Mouse (Mus musculus) midbrain, embryonic 11.5 days (tissue): ENCODE measurements at regions not wholly inside any gene's neighbourhood (a gene's known extent, or its start where the extent isn't known, plus 50 kb on each side); places are given as distances from the start of the nearest gene placed in this dataset.

Experiments used
- ATAC-seq: fragments of 200-750 bp; cut with Nextera tagmentation; 2 replicates; pipeline ENCODE4 v1.8.0; 2017; ENCODE audit warnings: moderate TSS enrichment, moderate library complexity; ENCODE audit not compliant: low FRiP score
- DNase-seq: peaks from one replicate; pipeline ENCODE4 v3.0.0; 2015; ENCODE audit warnings: low spot score; ENCODE audit errors: missing footprints
- H3K27ac ChIP-seq: fragments of 300-500 bp; sonication (generic); 2 replicates; pipeline ENCODE4 v1.5.1; 2014; ENCODE audit warnings: low read depth, low read length
- H3K27me3 ChIP-seq: fragments of 300-500 bp; sonication (generic); 2 replicates; pipeline ENCODE4 v1.6.1; 2014; ENCODE audit warnings: mild to moderate bottlenecking, low read length, moderate library complexity, mixed read lengths; ENCODE audit not compliant: control insufficient read depth, insufficient read depth
- H3K36me3 ChIP-seq: fragments of 300-500 bp; sonication (generic); 2 replicates; pipeline ENCODE4 v1.6.1; 2014; ENCODE audit warnings: mild to moderate bottlenecking, low read length, moderate library complexity, mixed read lengths; ENCODE audit not compliant: control insufficient read depth, insufficient read depth
- H3K4me1 ChIP-seq: fragments of 300-500 bp; sonication (generic); 2 replicates; pipeline ENCODE4 v1.6.1; 2014; ENCODE audit warnings: low read length; ENCODE audit not compliant: control insufficient read depth, insufficient read depth
- H3K4me2 ChIP-seq: fragments of 300-500 bp; sonication (generic); 2 replicates; pipeline ENCODE4 v1.6.1; 2014; ENCODE audit warnings: mild to moderate bottlenecking, moderate library complexity
- H3K4me3 ChIP-seq: fragments of 300-500 bp; sonication (generic); 2 replicates; pipeline ENCODE4 v1.5.1; 2014; ENCODE audit warnings: low read depth, low read length
- H3K9ac ChIP-seq: fragments of 300-500 bp; sonication (generic); 2 replicates; pipeline ENCODE4 v1.6.1; 2014; ENCODE audit warnings: low read length
- H3K9me3 ChIP-seq: fragments of 300-500 bp; sonication (generic); 2 replicates; pipeline ENCODE4 v1.6.1; 2016; ENCODE audit warnings: low read length; ENCODE audit not compliant: control insufficient read depth
- WGBS: fragments of 180-500 bp; shearing (Covaris S2); extraction: QIAGEN DNeasy Blood & Tissue Kit; methylation state at CpG from one replicate; pipeline ENCODE4 v1.1.7; 2014; 5-methylcytosine and 5-hydroxymethylcytosine counted together

- no peak overlapping the region for H3K4me3 ChIP-seq
- 26% methylated on average over 1 of the region's 1 CpGs for WGBS
- H3K4me1 ChIP-seq = no peaks in the 10 kb centered on the region
- DNase-seq (no peak), ATAC-seq (no peak)
- H3K4me2 ChIP-seq = no peak overlapping the region
- no peaks in the 10 kb centered on the region for H3K27me3 ChIP-seq
- H3K27ac ChIP-seq = no peak overlapping the region
- no peaks in the 10 kb centered on the region for H3K9me3 ChIP-seq
- no peaks in the 10 kb centered on the region for H3K36me3 ChIP-seq
- no peak overlapping the region for H3K9ac ChIP-seq
These were observed 105.6 kb upstream of the Npy start for GRCm38 (mm10) chr6:49716945-49717344.

GRCm38 (mm10) chr6:49733191-49733590 lies 89.3 kb upstream of the Npy start:
- Histone ChIP-seq H3K27ac (no peak overlapping the region), H3K9ac (no peak overlapping the region), H3K36me3 (no peaks in the 10 kb centered on the region), H3K4me1 (no peaks in the 10 kb centered on the region), H3K27me3 (no peaks in the 10 kb centered on the region), H3K4me2 (no peak overlapping the region), H3K9me3 (no peaks in the 10 kb centered on the region), H3K4me3 (no peak overlapping the region)
- ATAC-seq (no peak), DNase-seq (no peak)
- WGBS = 87% methylated on average over 5 of the region's 5 CpGs

GRCm38 (mm10) chr6:49743157-49743556 lies 79.4 kb upstream of the Npy start:
- WGBS = 81% methylated on average over 3 of the region's 3 CpGs
- Histone ChIP-seq H3K9ac (no peak overlapping the region), H3K4me2 (no peak overlapping the region), H3K4me1 (no peaks in the 10 kb centered on the region), H3K27ac (no peak overlapping the region), H3K4me3 (no peak overlapping the region), H3K9me3 (no peaks in the 10 kb centered on the region), H3K36me3 (no peaks in the 10 kb centered on the region), H3K27me3 (no peaks in the 10 kb centered on the region)
- no peak for DNase-seq
- no peak for ATAC-seq

GRCm38 (mm10) chr6:49745301-49745700 lies 77.2 kb upstream of the Npy start:
- DNase-seq (no peak), ATAC-seq (no peak)
- H3K27ac ChIP-seq = no peak overlapping the region
- no peak overlapping the region for H3K4me2 ChIP-seq
- H3K4me1 ChIP-seq = no peaks in the 10 kb centered on the region
- H3K9ac ChIP-seq = no peak overlapping the region
- no peaks in the 10 kb centered on the region for H3K9me3 ChIP-seq
- H3K36me3 ChIP-seq = no peaks in the 10 kb centered on the region
- WGBS = 78% methylated on average over 4 of the region's 4 CpGs
- no peak overlapping the region for H3K4me3 ChIP-seq
- H3K27me3 ChIP-seq = no peaks in the 10 kb centered on the region

GRCm38 (mm10) chr6:49750544-49750943 lies 72.0 kb upstream of the Npy start:
- H3K27me3 ChIP-seq = no peaks in the 10 kb centered on the region
- ATAC-seq (no peak), DNase-seq (no peak)
- no peak overlapping the region for H3K27ac ChIP-seq
- H3K4me2 ChIP-seq = no peak overlapping the region
- no peaks in the 10 kb centered on the region for H3K36me3 ChIP-seq
- H3K9me3 ChIP-seq = no peaks in the 10 kb centered on the region
- 70% methylated on average over 2 of the region's 2 CpGs for WGBS
- H3K9ac ChIP-seq = no peak overlapping the region
- no peaks in the 10 kb centered on the region for H3K4me1 ChIP-seq
- H3K4me3 ChIP-seq = no peak overlapping the region

GRCm38 (mm10) chr6:49759614-49760013 lies 62.9 kb upstream of the Npy start:
- Histone ChIP-seq H3K27me3 (no peaks in the 10 kb centered on the region), H3K4me1 (no peaks in the 10 kb centered on the region), H3K9ac (no peak overlapping the region), H3K4me2 (no peak overlapping the region), H3K36me3 (no peaks in the 10 kb centered on the region), H3K27ac (no peak overlapping the region), H3K4me3 (no peak overlapping the region), H3K9me3 (no peaks in the 10 kb centered on the region)
- no peak for ATAC-seq
- WGBS = 90% methylated on average over 6 of the region's 6 CpGs
- DNase-seq = no peak

GRCm38 (mm10) chr6:49764746-49765145 lies 57.8 kb upstream of the Npy start:
- Histone ChIP-seq H3K27ac (no peak overlapping the region), H3K4me3 (no peak overlapping the region), H3K36me3 (no peaks in the 10 kb centered on the region), H3K4me1 (no peaks in the 10 kb centered on the region), H3K27me3 (no peaks in the 10 kb centered on the region), H3K9me3 (no peaks in the 10 kb centered on the region), H3K9ac (no peak overlapping the region), H3K4me2 (no peak overlapping the region)
- no peak for ATAC-seq
- DNase-seq = no peak
- WGBS = 89% methylated on average over 4 of the region's 4 CpGs

- Histone ChIP-seq H3K27me3 (no peaks in the 10 kb centered on the region), H3K27ac (no peak overlapping the region), H3K4me2 (no peak overlapping the region), H3K4me1 (peaks cover 6% of the 10 kb centered on the region), H3K4me3 (no peak overlapping the region), H3K9ac (no peak overlapping the region), H3K36me3 (no peaks in the 10 kb centered on the region), H3K9me3 (no peaks in the 10 kb centered on the region)
- ATAC-seq (no peak), DNase-seq (no peak)
- WGBS = 91% methylated on average over 11 of the region's 11 CpGs
These were observed 52.4 kb upstream of the Npy start for GRCm38 (mm10) chr6:49769904-49770720.
